Mouse (Mus musculus): ENCODE measurements around the gene Spata31d1b.
"Not testable (repeated sequence)": the region's sequence is repeated elsewhere in the genome, so short reads cannot be mapped to it uniquely, and the experiment has no call there.

DNA sequence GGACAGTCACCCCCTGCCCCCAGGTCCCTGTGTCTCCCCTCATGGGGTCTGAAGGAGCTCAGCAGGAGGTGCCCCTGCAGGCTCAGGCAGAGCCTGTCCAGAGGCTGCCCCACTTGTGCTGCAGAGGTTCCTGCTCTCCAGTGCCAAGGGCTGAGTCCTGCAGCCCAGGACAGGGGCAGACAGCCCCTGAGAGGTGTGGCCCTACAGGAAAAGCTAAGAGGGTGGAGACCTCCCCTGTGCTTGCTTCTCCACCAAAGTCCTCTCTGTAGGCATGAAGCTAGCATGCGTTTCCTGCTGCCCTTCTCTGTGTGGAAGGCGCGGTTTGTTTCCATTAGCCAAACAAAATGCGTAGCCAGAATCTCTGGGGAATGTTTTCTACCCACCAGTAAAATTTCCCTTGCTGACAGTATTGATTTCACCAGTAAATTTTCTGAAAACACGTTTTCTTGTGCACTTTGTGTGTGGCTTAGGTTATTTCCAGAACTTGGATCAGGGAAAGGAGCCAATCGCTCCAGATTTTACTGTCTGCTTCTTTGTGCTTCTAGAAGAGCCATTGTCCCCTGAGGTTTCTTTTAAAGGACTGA, 6.9 kb downstream of the Spata31d1b start:
- not testable (repeated sequence) for TF ChIP-seq CTCF, EP300 (IDR thresholded peaks at IDR 0.05; ENCODE audit: low read depth)

Data from heart, postnatal 0 days (tissue).